Mouse (Mus musculus) megakaryocyte, embryonic 14.5 days (primary cell): ENCODE results near the gene Mrps14.

Experiments
- FLI1 ChIP-seq: IDR thresholded peaks from 2 replicates; pipeline ENCODE4 v1.6.1; 2012; ENCODE audit warnings: low read length, inconsistent platforms, mixed read lengths
- GATA1 ChIP-seq: IDR thresholded peaks from 3 replicates; pipeline ENCODE4 v1.6.1; 2012; ENCODE audit warnings: mixed read lengths, low read length, inconsistent platforms, borderline replicate concordance

- TF ChIP-seq GATA1 = no peak
- no peak for TF ChIP-seq FLI1
Measured at GRCm38 (mm10) chr1:160249786-160250185, 54.8 kb downstream of the Mrps14 start.
